27 mouse cellular contexts compared by ENCODE assay signal in the genomic region with DNA sequence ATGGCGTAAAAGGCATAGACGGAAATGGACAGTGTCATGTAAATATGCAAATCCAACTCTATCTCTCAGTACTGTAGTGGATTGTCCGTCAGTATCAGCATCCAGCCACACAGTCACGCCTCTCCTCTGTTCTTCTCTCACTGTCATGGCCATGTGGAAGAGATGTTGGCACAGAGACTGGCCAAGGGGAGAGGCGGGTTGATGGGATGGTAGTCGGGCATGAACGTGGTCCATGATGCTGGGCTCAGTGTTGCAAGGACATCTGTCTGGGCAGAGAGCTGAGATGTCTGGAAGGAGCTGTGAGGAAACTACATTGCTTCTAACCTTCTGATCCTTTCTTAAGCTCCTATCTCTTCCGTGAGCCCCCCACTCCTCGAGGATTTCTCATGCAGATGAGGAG.
"Had no signal": no experiment of that assay in that cellular context is flagged by ENCODE, and none has a peak within 500 bp of the region (broad histone marks: within the 10 kb centered on the region; RNA-seq: fewer than 3 reads in every experiment).

No protein-coding gene starts in this region.

- H3K4me3 ChIP-seq: embryonic facial prominence, embryonic 10.5 days; embryonic facial prominence, embryonic 12.5 days; embryonic facial prominence, embryonic 13.5 days; embryonic facial prominence, embryonic 15.5 days; erythroblast, embryonic 14.5 days; forebrain, embryonic 10.5 days; forebrain, embryonic 12.5 days; forebrain, embryonic 13.5 days; forebrain, embryonic 15.5 days; gastrocnemius, adult 2 months; heart, adult 2 months had no signal

- H3K4me1 ChIP-seq: embryonic facial prominence, embryonic 10.5 days; embryonic facial prominence, embryonic 12.5 days; embryonic facial prominence, embryonic 13.5 days; embryonic facial prominence, embryonic 15.5 days; forebrain, embryonic 12.5 days had no signal

- H3K9me3 ChIP-seq: embryonic facial prominence, embryonic 10.5 days; embryonic facial prominence, embryonic 12.5 days; embryonic facial prominence, embryonic 13.5 days; embryonic facial prominence, embryonic 15.5 days; forebrain, embryonic 10.5 days; forebrain, embryonic 12.5 days; forebrain, embryonic 13.5 days; forebrain, embryonic 15.5 days had no signal

- H3K36me3 ChIP-seq: embryonic facial prominence, embryonic 10.5 days; embryonic facial prominence, embryonic 12.5 days; embryonic facial prominence, embryonic 13.5 days; embryonic facial prominence, embryonic 15.5 days; forebrain, embryonic 10.5 days; forebrain, embryonic 12.5 days; forebrain, embryonic 15.5 days had no signal

- H3K27me3 ChIP-seq: embryonic facial prominence, embryonic 12.5 days; embryonic facial prominence, embryonic 13.5 days; embryonic facial prominence, embryonic 15.5 days; forebrain, embryonic 12.5 days; forebrain, embryonic 13.5 days; forebrain, embryonic 15.5 days had no signal

- ATAC-seq: forebrain, embryonic 13.5 days; forebrain, embryonic 14.5 days; forebrain, embryonic 15.5 days; forebrain, embryonic 16.5 days; forebrain, postnatal 0 days had no signal

- DNase-seq: cerebellum, adult 18-20 months; cerebellum, adult 2 months; cerebellum, adult 8-10 months; cerebellum, adult 9-10 months; cerebellum, adult 9-11 months; cerebellum, postnatal 25 days; embryo, embryonic 11 days; forebrain, postnatal 0 days; gastrocnemius, adult 2 months; gastrocnemius, postnatal 10 days; gastrocnemius, postnatal 14 days; gastrocnemius, postnatal 25 days; gastrocnemius, postnatal 36 days; heart, adult 11 months; heart, adult 18-20 months; heart, adult 2 months had no signal
